Mouse (Mus musculus) olfactory bulb, adult 2 months (tissue): ENCODE measurements around the gene Lacc1.

ENCODE experiments used
- CTCF ChIP-seq: fragments of 200-500 bp; IDR thresholded peaks from 2 replicates; pipeline ENCODE4 v1.5.1; 2012; ENCODE audit warnings: low read depth, mild to moderate bottlenecking, low read length, moderate library complexity; ENCODE audit not compliant: insufficient read depth
- POLR2A ChIP-seq: fragments of 200-500 bp; IDR thresholded peaks from 2 replicates; pipeline ENCODE4 v1.6.1; 2012; ENCODE audit warnings: mild to moderate bottlenecking, low read depth, low read length, moderate library complexity; ENCODE audit not compliant: insufficient read depth

DNA sequence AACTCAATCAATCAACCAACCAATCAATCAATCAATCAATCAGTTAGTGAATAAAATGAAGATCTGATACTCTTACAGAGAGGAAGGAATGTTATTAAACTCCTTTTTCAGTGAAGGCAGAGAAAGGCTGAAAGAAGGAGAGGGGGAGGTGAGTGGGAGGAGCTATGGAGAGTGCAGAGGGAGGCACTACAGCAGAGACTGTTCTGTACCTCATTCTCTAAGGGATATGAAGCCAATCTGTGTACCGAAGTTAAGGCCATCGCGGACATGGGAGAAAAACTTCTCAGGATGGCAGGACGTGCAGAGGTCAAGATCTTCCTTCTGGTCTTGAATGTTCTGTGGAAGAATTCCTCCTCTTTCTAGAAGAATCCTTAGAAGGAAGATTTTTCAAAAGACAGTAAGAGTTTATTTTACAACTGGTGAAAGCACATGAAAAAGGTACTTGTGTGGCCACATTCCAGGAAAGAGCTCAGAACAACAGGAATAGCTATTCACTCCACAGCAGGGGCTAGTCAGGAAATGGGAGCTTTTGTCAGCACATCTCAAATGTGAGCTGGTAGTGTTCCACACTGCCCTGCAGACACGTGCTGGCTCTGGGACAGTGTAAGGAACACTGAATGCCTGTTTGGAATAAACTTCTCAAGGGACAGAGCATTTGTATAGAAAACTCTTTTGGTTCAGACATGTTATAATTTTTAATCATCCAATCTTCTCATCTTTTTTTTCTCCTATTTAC, 7.2 kb downstream of the Lacc1 start:
- TF ChIP-seq POLR2A (no peak), CTCF (no peak)
